Mouse (Mus musculus) lung, postnatal 10 days (tissue): Measurements from ENCODE around the gene Eif6.

Experiments used
- DNase-seq: peaks from one replicate; pipeline ENCODE4 v3.0.0; 2021

The Eif6 gene

GRCm38 (mm10) chr2:155784534-155784933 lies 42.2 kb downstream of the Eif6 start:
- DNase-seq = no peak

- DNase-seq = no peak
These were observed 47.2 kb downstream of the Eif6 start for GRCm38 (mm10) chr2:155779506-155779905.

DNA sequence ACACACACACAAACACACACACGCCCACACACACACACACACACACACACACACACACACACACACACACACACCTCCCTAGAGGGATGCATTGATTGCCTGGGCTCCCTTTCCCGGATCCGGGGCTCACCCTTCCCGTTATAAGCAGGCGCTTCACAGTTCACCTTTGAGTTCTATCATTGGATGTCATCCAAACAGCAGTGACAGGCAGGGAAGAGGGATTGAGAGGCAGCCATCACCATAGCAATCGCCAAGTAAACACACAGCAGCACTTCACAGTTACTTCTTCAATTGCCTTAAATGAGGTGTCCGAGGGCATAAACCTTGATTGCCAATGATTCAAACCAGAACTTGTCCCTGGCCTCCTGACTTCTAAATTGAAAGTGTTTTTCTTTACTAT lies 47.7 kb downstream of the Eif6 start:
- DNase-seq = no peak

DNA sequence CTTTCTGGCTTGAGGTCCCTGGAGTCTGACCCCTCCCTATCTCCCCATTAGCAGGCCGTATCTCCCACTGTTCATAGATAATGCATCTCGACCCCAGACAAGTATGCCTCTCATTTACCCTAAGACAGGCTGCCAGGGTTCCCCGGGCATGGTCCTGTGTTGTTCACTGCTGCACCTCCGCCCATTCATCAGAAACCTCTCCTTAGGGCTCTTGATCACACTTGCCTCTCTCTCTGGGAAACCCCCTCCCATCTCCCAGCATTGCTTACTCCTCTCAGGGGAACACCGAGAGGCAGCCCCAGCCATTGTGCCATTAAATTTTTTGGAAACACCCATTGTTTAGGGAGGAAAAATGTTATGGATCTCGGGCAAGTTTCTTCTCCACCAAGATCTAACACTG lies 48.7 kb downstream of the Eif6 start:
- no peak for DNase-seq

DNA sequence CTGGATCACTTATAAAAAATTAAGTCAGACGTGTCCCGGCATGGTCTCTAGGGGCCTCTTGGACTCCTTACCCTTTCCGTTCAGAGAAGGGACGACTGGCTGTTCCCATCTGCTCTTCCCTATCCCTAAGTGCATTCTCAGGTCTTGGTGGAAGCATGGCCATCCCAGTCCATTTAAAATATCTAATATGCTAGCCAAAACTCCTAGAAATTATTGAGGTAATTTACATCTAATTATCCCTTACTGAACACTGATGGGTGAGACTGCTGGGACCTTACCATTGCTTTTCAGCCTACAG lies 49.1 kb downstream of the Eif6 start:
- DNase-seq = no peak

GRCm38 (mm10) chr2:155776824-155777687 lies 49.7 kb downstream of the Eif6 start:
- DNase-seq = no peak

- DNase-seq = peak; percentile 79
These were observed 51.0 kb downstream of the Eif6 start for GRCm38 (mm10) chr2:155775685-155776263.

GRCm38 (mm10) chr2:155774927-155775684 lies 51.6 kb downstream of the Eif6 start, which contains the start of gene Mmp24:
Gene Mmp24, plus strand, starts transcription at chr2:155775342.
- DNase-seq = no peak

DNA sequence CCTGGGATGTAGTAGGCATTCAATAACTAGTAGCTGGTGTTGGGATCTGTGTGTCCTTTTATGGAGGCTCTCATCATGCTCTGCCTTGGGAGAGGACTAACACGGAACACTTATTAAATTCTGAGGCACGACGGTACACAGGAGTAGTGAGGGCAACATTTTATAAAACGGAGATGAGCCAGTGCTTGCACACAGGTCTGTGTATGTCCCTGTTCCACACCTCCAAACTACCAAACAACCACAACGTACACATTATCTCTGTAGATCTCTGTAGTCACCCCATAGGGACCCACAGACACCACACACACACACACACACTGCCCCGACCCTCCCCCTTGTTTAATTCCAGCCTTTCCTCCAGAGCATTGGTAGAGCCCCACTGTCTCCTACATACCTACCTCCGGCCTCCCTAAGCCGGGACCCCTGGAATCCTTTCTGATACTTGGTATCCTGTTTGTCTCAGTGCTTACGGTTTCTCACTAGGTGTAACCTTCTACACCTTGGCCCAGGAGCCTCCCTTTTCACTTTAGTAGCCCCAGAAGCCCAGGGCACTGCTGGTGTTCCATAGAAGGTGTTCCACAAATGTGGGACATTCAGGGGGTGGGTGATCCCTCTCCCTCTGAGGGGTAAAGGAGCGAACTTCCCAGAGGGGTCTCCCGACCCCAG lies 52.3 kb downstream of the Eif6 start:
- DNase-seq = no peak

DNA sequence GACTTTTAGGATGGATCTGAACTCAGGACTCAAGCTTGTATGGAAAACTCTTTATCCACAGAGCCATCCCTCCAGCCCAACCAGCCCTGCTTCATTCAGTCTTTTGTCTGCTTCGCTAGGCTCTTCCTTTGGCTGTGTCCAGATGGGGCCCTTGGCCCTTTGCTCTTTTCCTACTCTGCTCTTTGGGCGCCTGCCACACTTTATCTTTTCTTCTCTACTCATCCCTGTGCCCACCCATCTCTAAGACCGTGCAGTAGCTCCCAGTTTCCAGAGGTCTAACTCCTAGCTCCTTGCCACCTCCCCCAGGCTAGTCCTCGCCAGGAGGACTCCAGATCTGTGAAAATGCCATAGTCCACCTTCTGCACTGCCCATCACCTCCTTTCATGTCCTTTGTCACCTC lies 53.1 kb downstream of the Eif6 start:
- no peak for DNase-seq
